Mouse (Mus musculus) hindbrain, embryonic 16.5 days (tissue): ENCODE data around the gene B3gnt6. TPM values are rescaled to one million over a fixed set of nuclear protein-coding genes. Genes with fewer than 3 reads are reported as not detected.

Experiments
- ATAC-seq: fragments of 200-750 bp; cut with Nextera tagmentation; 2 replicates; pipeline ENCODE4 v1.8.0; 2017; ENCODE audit warnings: moderate TSS enrichment, moderate library complexity
- H3K27ac ChIP-seq: fragments of 300-500 bp; sonication (generic); 2 replicates; pipeline ENCODE4 v1.5.1; 2014; ENCODE audit warnings: low read depth, mild to moderate bottlenecking, control low read depth, low read length, moderate library complexity
- H3K27me3 ChIP-seq: fragments of 300-500 bp; sonication (generic); replicated peaks from 2 replicates; pipeline ENCODE4 v1.6.1; 2014; ENCODE audit warnings: low read length; ENCODE audit not compliant: control insufficient read depth, insufficient read depth
- H3K36me3 ChIP-seq: fragments of 300-500 bp; sonication (generic); 2 replicates; pipeline ENCODE4 v1.6.1; 2014; ENCODE audit warnings: mild to moderate bottlenecking, low read length, moderate library complexity, mixed read lengths; ENCODE audit not compliant: control insufficient read depth, insufficient read depth
- H3K4me1 ChIP-seq: fragments of 300-500 bp; sonication (generic); 2 replicates; pipeline ENCODE4 v1.6.1; 2014; ENCODE audit warnings: low read depth, low read length; ENCODE audit not compliant: control insufficient read depth, insufficient read depth
- H3K4me2 ChIP-seq: fragments of 300-500 bp; sonication (generic); 2 replicates; pipeline ENCODE4 v1.6.1; 2014; ENCODE audit warnings: mild to moderate bottlenecking, low read length, control low read depth, moderate library complexity
- H3K4me3 ChIP-seq: fragments of 300-500 bp; sonication (generic); 2 replicates; pipeline ENCODE4 v1.5.1; 2014; ENCODE audit warnings: mild to moderate bottlenecking, low read length, control low read depth, moderate library complexity
- H3K9ac ChIP-seq: fragments of 300-500 bp; sonication (generic); 2 replicates; pipeline ENCODE4 v1.6.1; 2014; ENCODE audit warnings: low read depth, mild to moderate bottlenecking, control low read depth, low read length, moderate library complexity
- H3K9me3 ChIP-seq: fragments of 300-500 bp; sonication (generic); 2 replicates; pipeline ENCODE4 v1.6.1; 2014; ENCODE audit warnings: mild to moderate bottlenecking, low read length, moderate library complexity; ENCODE audit not compliant: control insufficient read depth
- WGBS: fragments of 180-500 bp; shearing (Covaris S2); extraction: QIAGEN DNeasy Blood & Tissue Kit; methylation state at CpG from one replicate; pipeline ENCODE4 v1.1.7; 2014; 5-methylcytosine and 5-hydroxymethylcytosine counted together
- polyA plus RNA-seq: library from polyadenylated mRNA; unstranded; fragments of >200 nt; fragmentation: Nextera tagmentation; extraction: Ambion mirVana; gene quantifications from 2 replicates; pipeline ENCODE4 v1.2.1, GENCODE M21; 2015

The B3gnt6 gene
- polyA plus RNA-seq, 1 experiment from 2014 or later = 0.78 TPM

DNA sequence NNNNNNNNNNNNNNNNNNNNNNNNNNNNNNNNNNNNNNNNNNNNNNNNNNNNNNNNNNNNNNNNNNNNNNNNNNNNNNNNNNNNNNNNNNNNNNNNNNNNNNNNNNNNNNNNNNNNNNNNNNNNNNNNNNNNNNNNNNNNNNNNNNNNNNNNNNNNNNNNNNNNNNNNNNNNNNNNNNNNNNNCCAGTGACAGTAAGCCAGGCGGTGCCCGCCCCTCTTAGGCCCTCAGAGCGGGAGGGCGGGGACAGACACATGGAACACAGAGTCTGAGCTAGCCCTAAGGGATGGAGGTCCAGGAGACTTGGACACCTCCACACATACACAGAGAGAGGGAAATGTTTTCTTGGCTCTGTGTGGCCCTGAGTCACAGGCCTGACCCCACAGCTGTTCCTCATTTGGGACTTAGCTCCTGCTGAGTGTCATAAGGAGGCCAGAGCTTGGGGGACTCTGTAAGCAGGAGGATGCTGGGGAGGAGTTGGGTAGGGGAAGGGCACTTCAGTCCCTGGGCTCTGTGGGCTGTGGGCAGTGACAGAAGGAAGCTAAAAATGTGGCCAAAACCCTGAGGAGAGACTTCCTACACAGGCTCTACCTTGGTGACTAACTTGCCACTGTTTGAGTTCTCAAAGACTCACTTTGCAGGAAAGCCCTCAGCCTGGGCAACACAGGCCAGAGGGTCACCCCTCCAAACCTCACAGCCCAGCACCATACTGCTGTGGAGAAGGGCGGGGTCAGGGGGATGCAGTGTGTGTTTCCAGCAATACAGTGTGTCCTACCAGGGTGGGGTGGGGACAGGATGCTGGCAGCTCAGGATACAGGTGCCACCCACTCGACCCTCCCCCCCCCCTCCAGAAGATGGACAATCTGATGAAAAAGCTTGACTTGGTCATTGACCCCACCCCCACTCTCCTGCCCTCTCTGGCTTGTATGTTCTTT lies 27.9 kb downstream of the B3gnt6 start:
- WGBS = 65% methylated on average over 6 of the region's 6 CpGs
- Histone ChIP-seq H3K4me3 (no peak overlapping the region), H3K4me2 (no peak overlapping the region), H3K27me3 (no peaks in the 10 kb centered on the region), H3K36me3 (no peaks in the 10 kb centered on the region), H3K9me3 (no peaks in the 10 kb centered on the region), H3K9ac (peak overlapping the region; percentile 36; the same call in 1 of the 2 replicates), H3K27ac (no peak overlapping the region), H3K4me1 (peaks cover 4% of the 10 kb centered on the region)
- 0 out of 2 replicates have a peak, but pooled peaks have one; percentile 22 for ATAC-seq

DNA sequence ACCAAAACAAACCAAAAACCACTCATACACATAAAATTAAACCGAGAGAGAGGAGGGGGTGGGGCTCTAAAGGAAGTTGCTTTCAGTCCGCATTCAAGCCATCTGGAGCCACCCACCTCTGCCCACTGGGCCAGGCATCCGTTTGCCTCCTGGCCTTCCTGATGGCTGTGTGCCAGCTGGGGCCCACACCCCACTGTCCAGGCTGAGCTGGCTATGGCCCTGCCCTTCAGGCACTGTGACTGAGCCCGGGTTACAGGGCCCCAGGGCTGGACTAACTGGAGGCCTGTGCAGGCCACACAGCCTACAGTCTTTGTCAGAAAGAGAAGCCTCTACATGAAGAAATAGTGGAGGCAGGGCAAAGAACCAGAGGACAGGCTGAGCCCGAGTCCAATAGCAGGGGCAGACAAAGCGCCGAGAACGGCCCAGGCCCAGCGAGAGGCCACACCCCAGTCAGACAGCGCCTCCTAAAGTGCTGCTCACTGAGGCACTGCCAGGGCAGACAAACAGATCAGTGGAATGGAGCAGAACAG lies 34.2 kb downstream of the B3gnt6 start:
- Histone ChIP-seq H3K27me3 (no peaks in the 10 kb centered on the region), H3K4me2 (no peak overlapping the region), H3K9me3 (no peaks in the 10 kb centered on the region), H3K36me3 (peaks cover 2% of the 10 kb centered on the region; the same call in 1 of the 2 replicates), H3K27ac (peak overlapping the region; percentile 56; the same call in 1 of the 2 replicates), H3K9ac (no peak overlapping the region; the same call in 1 of the 2 replicates), H3K4me1 (peaks cover 17% of the 10 kb centered on the region), H3K4me3 (no peak overlapping the region)
- peak; percentile 59; the same call in 1 of the 2 replicates for ATAC-seq
- WGBS = 56% methylated on average over 10 of the region's 10 CpGs

DNA sequence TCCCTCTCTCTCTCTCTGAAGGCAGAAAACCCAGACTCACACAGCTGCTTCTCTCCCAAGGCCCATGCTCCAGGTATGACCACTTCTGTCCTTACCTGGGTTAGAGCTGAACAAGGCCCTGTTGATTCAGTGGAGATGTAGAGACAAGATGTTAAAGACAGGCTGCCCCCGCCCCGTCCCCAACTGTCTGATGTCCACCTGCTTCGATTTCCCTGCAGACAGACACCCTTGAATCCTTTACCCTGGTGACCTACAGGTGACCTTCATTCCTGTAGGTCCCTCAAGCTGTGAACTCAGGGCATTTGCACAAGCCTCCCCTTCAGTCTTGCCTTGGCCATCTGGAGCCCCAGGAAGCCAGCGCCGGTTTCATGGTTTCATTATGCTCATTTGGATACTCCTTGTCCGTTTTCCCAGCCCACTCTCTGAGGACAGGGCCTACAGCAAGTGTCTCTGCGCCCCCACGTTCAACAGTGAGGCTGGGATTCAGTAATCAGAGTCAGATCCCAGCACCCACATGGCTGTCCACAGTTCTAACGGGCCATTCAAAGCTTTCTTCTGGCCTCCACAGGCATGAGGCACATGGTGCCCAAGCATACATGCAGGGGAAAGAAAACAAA lies 34.8 kb downstream of the B3gnt6 start:
- Histone ChIP-seq H3K27me3 (no peaks in the 10 kb centered on the region), H3K4me2 (no peak overlapping the region), H3K36me3 (peaks cover 2% of the 10 kb centered on the region; the same call in 1 of the 2 replicates), H3K9ac (no peak overlapping the region), H3K4me3 (no peak overlapping the region), H3K4me1 (peaks cover 18% of the 10 kb centered on the region), H3K27ac (no peak overlapping the region), H3K9me3 (no peaks in the 10 kb centered on the region)
- WGBS = 65% methylated on average over 9 of the region's 9 CpGs
- ATAC-seq = 0 out of 2 replicates have a peak, but pooled peaks have one; percentile 15

DNA sequence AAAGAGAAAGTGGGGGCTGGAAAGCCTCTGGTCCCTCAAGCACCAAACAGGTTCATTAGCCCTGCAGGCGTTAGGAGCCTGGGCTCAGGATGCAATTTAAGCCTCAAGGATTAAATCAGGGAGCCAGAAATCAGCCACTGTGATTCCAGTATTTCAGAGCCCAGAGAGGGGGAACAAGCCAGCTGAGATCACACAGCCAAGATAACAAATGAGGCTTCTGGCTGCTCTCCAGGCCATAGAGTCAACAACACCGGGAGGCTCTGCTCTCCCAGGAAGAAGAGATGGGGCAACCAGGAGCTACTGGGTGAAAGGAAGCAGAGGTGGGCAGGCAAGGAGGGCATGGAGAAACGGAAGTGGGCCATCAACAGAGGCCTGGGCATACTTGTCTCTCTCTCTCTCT lies 35.6 kb downstream of the B3gnt6 start:
- 55% methylated on average over 3 of the region's 3 CpGs for WGBS
- no peak overlapping the region for H3K4me2 ChIP-seq
- H3K4me1 ChIP-seq = peaks cover 20% of the 10 kb centered on the region
- H3K4me3 ChIP-seq = no peak overlapping the region
- no peaks in the 10 kb centered on the region for H3K9me3 ChIP-seq
- no peak overlapping the region for H3K9ac ChIP-seq
- no peaks in the 10 kb centered on the region for H3K27me3 ChIP-seq
- H3K36me3 ChIP-seq = peaks cover 2% of the 10 kb centered on the region; the same call in 1 of the 2 replicates
- no peak for ATAC-seq
- H3K27ac ChIP-seq = no peak overlapping the region

DNA sequence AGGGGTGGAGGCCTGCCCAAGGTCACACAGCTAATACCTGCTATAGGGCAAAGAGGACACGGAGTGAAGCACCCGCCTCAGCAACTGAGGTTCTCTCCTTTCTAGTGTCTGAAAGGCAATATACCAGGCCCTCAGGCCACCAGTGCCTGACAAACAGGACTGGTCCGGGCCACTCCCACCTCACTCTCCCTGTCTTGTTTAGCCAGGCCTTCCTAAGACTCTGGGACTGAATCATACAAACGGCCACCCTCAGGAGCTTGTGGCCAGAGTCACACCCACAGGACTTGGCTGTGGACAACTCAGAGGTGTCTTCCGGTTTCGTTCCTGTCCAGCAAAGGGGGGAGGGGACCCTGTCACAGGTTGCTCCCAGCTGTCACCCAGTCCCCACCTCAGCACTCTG lies 37.0 kb downstream of the B3gnt6 start:
- H3K4me1 ChIP-seq = peaks cover 26% of the 10 kb centered on the region
- no peak overlapping the region for H3K4me3 ChIP-seq
- no peak overlapping the region for H3K27ac ChIP-seq
- H3K4me2 ChIP-seq = no peak overlapping the region
- WGBS = 87% methylated on average over 6 of the region's 6 CpGs
- peaks cover 2% of the 10 kb centered on the region; the same call in 1 of the 2 replicates for H3K36me3 ChIP-seq
- no peaks in the 10 kb centered on the region for H3K9me3 ChIP-seq
- no peak for ATAC-seq
- no peak overlapping the region for H3K9ac ChIP-seq
- H3K27me3 ChIP-seq = no peaks in the 10 kb centered on the region

DNA sequence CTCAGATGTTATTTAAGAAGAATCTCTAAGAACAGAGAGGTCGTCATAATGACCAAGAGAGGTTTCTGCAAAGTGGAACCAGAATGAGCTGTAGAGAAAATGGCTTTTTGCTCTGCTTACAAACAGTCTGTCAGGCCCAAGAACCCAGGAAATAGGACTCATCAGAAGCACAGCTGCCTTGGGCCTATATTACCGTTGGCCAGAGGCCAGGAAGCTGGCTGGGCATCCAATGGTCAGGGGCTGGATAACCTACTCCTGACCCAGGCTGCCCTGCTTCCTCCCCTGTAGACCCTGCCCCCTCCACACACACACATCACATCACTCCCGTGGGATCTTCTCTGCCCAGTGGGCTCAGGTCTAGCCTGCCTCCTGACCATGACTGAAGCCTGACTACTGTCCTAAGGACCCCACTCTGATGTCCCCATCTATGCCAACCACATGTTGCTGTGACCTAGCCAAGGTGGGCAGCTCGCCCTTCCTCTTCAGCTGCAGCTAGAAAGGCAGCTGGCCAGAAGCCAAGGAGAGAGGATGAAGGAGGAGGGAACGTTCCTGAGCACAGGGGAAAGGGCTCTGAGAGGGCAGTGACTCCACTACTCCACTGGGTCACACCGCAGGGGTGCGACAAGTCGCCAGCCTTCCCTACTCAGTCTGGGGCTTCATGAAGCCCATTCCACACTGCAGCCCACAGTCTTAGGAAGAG lies 39.1 kb downstream of the B3gnt6 start:
- 0 out of 2 replicates have a peak overlapping the region, but pooled peaks have one; percentile 1 for H3K27ac ChIP-seq
- no peak overlapping the region for H3K4me3 ChIP-seq
- peaks cover 31% of the 10 kb centered on the region for H3K4me1 ChIP-seq
- WGBS = 59% methylated on average over 8 of the region's 8 CpGs
- H3K4me2 ChIP-seq = no peak overlapping the region
- no peak for ATAC-seq
- no peaks in the 10 kb centered on the region for H3K9me3 ChIP-seq
- peaks cover 2% of the 10 kb centered on the region; the same call in 1 of the 2 replicates for H3K36me3 ChIP-seq
- no peaks in the 10 kb centered on the region for H3K27me3 ChIP-seq
- no peak overlapping the region for H3K9ac ChIP-seq

DNA sequence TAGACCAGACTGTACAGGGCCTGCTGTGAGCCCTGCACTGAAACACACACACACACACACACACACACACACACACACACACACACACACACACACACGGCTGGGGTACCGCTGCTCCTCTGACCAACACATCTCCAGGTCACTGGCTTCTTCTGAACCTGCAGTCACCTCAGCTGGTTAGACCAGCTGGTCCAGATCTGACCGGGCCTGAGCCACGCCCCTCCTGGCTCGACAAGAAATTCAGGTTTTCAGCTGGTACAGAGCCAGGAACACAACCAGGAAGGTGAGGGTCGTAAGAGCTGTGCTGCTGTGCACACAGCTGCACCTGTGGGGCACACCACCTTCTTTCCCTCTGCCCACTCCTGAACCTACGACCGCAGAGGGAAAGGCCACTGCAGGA lies 40.8 kb downstream of the B3gnt6 start:
- Histone ChIP-seq H3K36me3 (peaks cover 2% of the 10 kb centered on the region; the same call in 1 of the 2 replicates), H3K4me2 (no peak overlapping the region), H3K9me3 (no peaks in the 10 kb centered on the region), H3K9ac (no peak overlapping the region), H3K27ac (no peak overlapping the region), H3K4me1 (peaks cover 25% of the 10 kb centered on the region), H3K27me3 (no peaks in the 10 kb centered on the region), H3K4me3 (no peak overlapping the region)
- 61% methylated on average over 8 of the region's 8 CpGs for WGBS
- ATAC-seq = no peak

DNA sequence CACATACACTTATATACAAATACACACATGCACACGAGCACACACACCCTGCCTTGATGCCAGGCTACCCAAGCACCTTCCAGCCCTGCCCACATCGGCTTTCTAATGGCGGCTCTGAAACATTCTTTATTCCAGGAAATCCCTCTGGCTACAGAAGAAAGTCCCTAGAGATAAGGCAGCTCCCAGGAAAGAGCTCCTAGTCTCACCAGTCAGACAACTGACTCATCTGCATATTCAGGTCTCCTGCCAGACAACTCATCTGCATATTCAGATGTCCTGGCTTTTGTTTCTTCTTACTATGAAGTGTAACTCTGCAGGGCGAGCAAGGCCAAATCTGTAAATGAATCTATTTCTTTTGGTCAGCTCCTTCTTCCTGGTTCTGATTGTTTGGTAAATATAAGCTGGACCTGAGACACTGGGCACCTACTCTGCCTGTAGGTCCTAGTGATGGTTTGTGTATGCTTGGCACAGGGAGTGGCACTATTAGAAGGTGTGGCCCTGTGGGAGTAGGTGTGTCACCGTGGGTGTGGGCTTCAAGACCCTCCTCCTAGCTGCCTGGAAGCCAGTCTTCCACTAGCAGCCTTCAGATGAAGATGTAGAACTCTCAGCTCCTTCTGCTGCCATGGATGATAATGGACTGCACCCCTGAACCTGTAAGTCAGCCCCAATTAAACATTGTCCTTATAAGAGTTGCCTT lies 41.5 kb downstream of the B3gnt6 start:
- no peak overlapping the region for H3K4me3 ChIP-seq
- no peak overlapping the region; the same call in 1 of the 2 replicates for H3K9ac ChIP-seq
- H3K27ac ChIP-seq = no peak overlapping the region
- no peaks in the 10 kb centered on the region for H3K9me3 ChIP-seq
- peaks cover 2% of the 10 kb centered on the region; the same call in 1 of the 2 replicates for H3K36me3 ChIP-seq
- WGBS = 43% methylated on average over 5 of the region's 5 CpGs
- H3K4me2 ChIP-seq = no peak overlapping the region
- no peaks in the 10 kb centered on the region for H3K27me3 ChIP-seq
- H3K4me1 ChIP-seq = peaks cover 25% of the 10 kb centered on the region
- no peak for ATAC-seq
